Mouse (Mus musculus) mature B cell (primary cell): ENCODE data around the gene Itgb2l.

Experiments used
- in situ Hi-C: fragments of 300-500 bp; cut with MboI; formaldehyde crosslinking; loops from 2 replicates; pipeline ENCODE4 v1.14.3; 2019

The Itgb2l gene

GRCm38 (mm10) chr16:96429046-96429445 is 14.4 kb downstream of the Itgb2l start:
- in situ Hi-C loops, result no loop called here

GRCm38 (mm10) chr16:96426671-96427070 is 16.7 kb downstream of the Itgb2l start:
- in situ Hi-C loops, result no loop called here

- in situ Hi-C loops, result no loop called here
Observed at GRCm38 (mm10) chr16:96425044-96425443, 18.4 kb downstream of the Itgb2l start.

- in situ Hi-C loops, result no loop called here
Observed at GRCm38 (mm10) chr16:96408064-96408465, 35.4 kb downstream of the Itgb2l start.

- in situ Hi-C loops, result no loop called here
Observed at GRCm38 (mm10) chr16:96406312-96406711, 37.1 kb downstream of the Itgb2l start.

- in situ Hi-C loops, result no loop called here
Observed at GRCm38 (mm10) chr16:96402294-96402693, 41.1 kb downstream of the Itgb2l start.

- in situ Hi-C loops, result no loop called here
Observed at GRCm38 (mm10) chr16:96400046-96400445, 43.4 kb downstream of the Itgb2l start.

- in situ Hi-C loops, result no loop called here
Observed at GRCm38 (mm10) chr16:96398806-96399205, 44.6 kb downstream of the Itgb2l start.

GRCm38 (mm10) chr16:96396013-96396650 is 47.3 kb downstream of the Itgb2l start:
- in situ Hi-C loops, result no loop called here

- in situ Hi-C loops, result no loop called here
Observed at GRCm38 (mm10) chr16:96395516-96395915, 47.9 kb downstream of the Itgb2l start.

GRCm38 (mm10) chr16:96391070-96391469 is 52.3 kb downstream of the Itgb2l start:
- in situ Hi-C loops, result no loop called here

- in situ Hi-C loops, result no loop called here
Observed at GRCm38 (mm10) chr16:96388481-96388880, 54.9 kb downstream of the Itgb2l start.

- in situ Hi-C loops, result no loop called here
Observed at GRCm38 (mm10) chr16:96387685-96388371, 55.6 kb downstream of the Itgb2l start.

GRCm38 (mm10) chr16:96384741-96385140 is 58.7 kb downstream of the Itgb2l start:
- in situ Hi-C loops, result no loop called here

GRCm38 (mm10) chr16:96382496-96383181 is 60.8 kb downstream of the Itgb2l start:
- in situ Hi-C loops, result no loop called here

- in situ Hi-C loops, result no loop called here
Observed at GRCm38 (mm10) chr16:96381435-96381834, 62.0 kb downstream of the Itgb2l start.

GRCm38 (mm10) chr16:96378111-96378510 is 65.3 kb downstream of the Itgb2l start:
- in situ Hi-C loops, result no loop called here

- in situ Hi-C loops, result no loop called here
Observed at GRCm38 (mm10) chr16:96376342-96376741, 67.1 kb downstream of the Itgb2l start.

- in situ Hi-C loops, result no loop called here
Observed at GRCm38 (mm10) chr16:96375538-96375937, 67.9 kb downstream of the Itgb2l start.

GRCm38 (mm10) chr16:96372752-96373118 is 70.7 kb downstream of the Itgb2l start:
- in situ Hi-C loops, result no loop called here
